Comparison of ENCODE assay signal across 17 mouse cellular contexts in the genomic region with DNA sequence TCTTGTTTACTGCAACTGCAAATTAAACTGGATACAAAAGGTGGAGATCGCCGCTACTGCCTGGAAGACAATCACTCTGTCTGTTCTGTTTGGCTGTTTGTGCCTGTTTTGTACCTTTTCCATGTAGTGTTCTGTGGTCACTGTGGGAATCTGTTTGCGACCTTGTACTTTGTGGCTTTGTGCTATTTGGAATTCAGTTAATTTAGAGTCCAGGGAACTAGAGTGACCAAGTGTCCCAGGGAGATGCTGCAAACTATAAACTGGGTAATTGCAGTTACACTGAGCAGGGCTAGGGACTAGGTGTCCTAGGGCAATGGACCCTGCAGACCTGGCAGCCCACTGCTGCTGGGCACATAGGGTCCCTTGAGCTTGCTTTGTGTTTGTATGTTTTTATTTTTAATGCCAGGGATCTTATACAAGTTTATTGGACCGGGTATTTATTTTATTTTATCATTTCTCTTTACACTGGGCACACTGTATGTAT.
DNase-seq lines count a peak whose midpoint lies in the region; ATAC-seq and TF ChIP-seq lines count a peak whose summit lies in the region.
"Had no signal": no experiment of that assay in that cellular context is flagged by ENCODE, and none has a peak within 500 bp of the region (broad histone marks: within the 10 kb centered on the region; RNA-seq: fewer than 3 reads in every experiment).

No protein-coding gene starts in this region.

- 95% methylated on average over 4 of the region's 4 CpGs for WGBS in heart, embryonic 12.5 days
- WGBS in forebrain, embryonic 16.5 days: 31% methylated on average over 4 of the region's 4 CpGs
- 64% methylated on average over 4 of the region's 4 CpGs for WGBS in hindbrain, postnatal 0 days
- 54% methylated on average over 4 of the region's 4 CpGs for WGBS in neural tube, embryonic 12.5 days

- peaks cover 55% of the 10 kb centered on the region for H3K36me3 ChIP-seq in heart, embryonic 12.5 days
- peaks cover 16% of the 10 kb centered on the region for H3K36me3 ChIP-seq in forebrain, embryonic 16.5 days (ENCODE audit: control insufficient read depth, insufficient read depth)
- H3K36me3 ChIP-seq in hindbrain, postnatal 0 days (ENCODE audit: insufficient read depth, low read length): peaks cover 22% of the 10 kb centered on the region
- peaks cover 34% of the 10 kb centered on the region for H3K36me3 ChIP-seq in neural tube, embryonic 12.5 days

- TF ChIP-seq CTCF in hindbrain, postnatal 0 days (IDR thresholded peaks at IDR 0.05; ENCODE audit: low read depth): no peak

- no peak overlapping the region for H3K9ac ChIP-seq in heart, embryonic 12.5 days
- no peak overlapping the region for H3K9ac ChIP-seq in forebrain, embryonic 16.5 days (replicated peaks; ENCODE audit: low read depth, low read length)
- H3K9ac ChIP-seq in hindbrain, postnatal 0 days (replicated peaks; ENCODE audit: low read length): no peak overlapping the region
- no peak overlapping the region for H3K9ac ChIP-seq in neural tube, embryonic 12.5 days
- H3K9ac ChIP-seq: liver, embryonic 13.5 days had no signal

- H3K9me3 ChIP-seq in heart, embryonic 12.5 days (replicated peaks): no peaks in the 10 kb centered on the region
- no peaks in the 10 kb centered on the region for H3K9me3 ChIP-seq in forebrain, embryonic 16.5 days (ENCODE audit: control insufficient read depth, low read length)
- no peaks in the 10 kb centered on the region for H3K9me3 ChIP-seq in hindbrain, postnatal 0 days (ENCODE audit: low read length)
- H3K9me3 ChIP-seq in neural tube, embryonic 12.5 days: no peaks in the 10 kb centered on the region
- H3K9me3 ChIP-seq: liver, embryonic 13.5 days had no signal

- no peaks in the 10 kb centered on the region for H3K27me3 ChIP-seq in heart, embryonic 12.5 days (replicated peaks)
- H3K27me3 ChIP-seq in forebrain, embryonic 16.5 days (replicated peaks; ENCODE audit: control insufficient read depth, insufficient read depth, low read length): no peaks in the 10 kb centered on the region
- no peaks in the 10 kb centered on the region for H3K27me3 ChIP-seq in hindbrain, postnatal 0 days (ENCODE audit: insufficient read depth, low read length)
- no peaks in the 10 kb centered on the region for H3K27me3 ChIP-seq in neural tube, embryonic 12.5 days (replicated peaks)
- H3K27me3 ChIP-seq: CH12.LX; liver, embryonic 13.5 days had no signal

- H3K4me1 ChIP-seq in heart, embryonic 12.5 days (replicated peaks): peaks cover 24% of the 10 kb centered on the region
- peaks cover 23% of the 10 kb centered on the region for H3K4me1 ChIP-seq in forebrain, embryonic 16.5 days (replicated peaks; ENCODE audit: control insufficient read depth, insufficient read depth, low read length)
- peaks cover 3% of the 10 kb centered on the region; the same call in 1 of the 2 replicates for H3K4me1 ChIP-seq in hindbrain, postnatal 0 days (ENCODE audit: insufficient read depth, low read length)
- peaks cover 43% of the 10 kb centered on the region for H3K4me1 ChIP-seq in neural tube, embryonic 12.5 days

- no peak for ATAC-seq in heart, embryonic 12.5 days (ENCODE audit: insufficient number of reproducible peaks, low FRiP score)
- no peak for ATAC-seq in forebrain, embryonic 16.5 days
- ATAC-seq in hindbrain, postnatal 0 days: peak; percentile 61
- ATAC-seq in neural tube, embryonic 12.5 days (ENCODE audit: low FRiP score, low read depth): peak; percentile 56; the same call in 1 of the 2 replicates

- no peak overlapping the region for H3K4me2 ChIP-seq in heart, embryonic 12.5 days
- peak overlapping the region; percentile 18; the same call in 1 of the 2 replicates for H3K4me2 ChIP-seq in forebrain, embryonic 16.5 days (ENCODE audit: low read length)
- H3K4me2 ChIP-seq in hindbrain, postnatal 0 days (ENCODE audit: low read depth, low read length): no peak overlapping the region
- peak overlapping the region; percentile 37 for H3K4me2 ChIP-seq in neural tube, embryonic 12.5 days (replicated peaks)
- H3K4me2 ChIP-seq: liver, embryonic 13.5 days had no signal

- H3K4me3 ChIP-seq in heart, embryonic 12.5 days: no peak overlapping the region
- no peak overlapping the region for H3K4me3 ChIP-seq in forebrain, embryonic 16.5 days (replicated peaks; ENCODE audit: low read length)
- no peak overlapping the region for H3K4me3 ChIP-seq in hindbrain, postnatal 0 days (ENCODE audit: low read length)
- H3K4me3 ChIP-seq in neural tube, embryonic 12.5 days: no peak overlapping the region
- H3K4me3 ChIP-seq: gastrocnemius, adult 2 months; liver, embryonic 13.5 days had no signal

- DNase-seq in heart, adult 11 months: peak; percentile 71
- DNase-seq in hindbrain, postnatal 0 days (ENCODE audit: low spot score): no peak
- no peak for DNase-seq in yolk sac, embryonic 10.5 days (ENCODE audit: low spot score)
- DNase-seq in kidney, adult 9 months: no peak
- no peak for DNase-seq in adrenal gland, postnatal 10 days
- DNase-seq: cerebellum, postnatal 36 days; gastrocnemius, adult 2 months; heart, postnatal 4 days; kidney, adult 11 months; left cerebral cortex, postnatal 4 days; liver, embryonic 13.5 days; right cerebral cortex, adult 18-20 months; thymus, postnatal 25 days had no signal

- no peak overlapping the region for H3K27ac ChIP-seq in heart, embryonic 12.5 days (ENCODE audit: poor library complexity, severe bottlenecking)
- peak overlapping the region; percentile 73 for H3K27ac ChIP-seq in forebrain, embryonic 16.5 days (ENCODE audit: low read length)
- peak overlapping the region; percentile 73 for H3K27ac ChIP-seq in hindbrain, postnatal 0 days
- peak overlapping the region; percentile 82 for H3K27ac ChIP-seq in neural tube, embryonic 12.5 days
- H3K27ac ChIP-seq: gastrocnemius, adult 2 months; liver, embryonic 13.5 days had no signal

Comparison
In these comparisons a context has a peak if more than half of its experiments do, and no peak if none do; other contexts are left out.
1. ATAC-seq: peak in hindbrain, postnatal 0 days (single experiment) and neural tube, embryonic 12.5 days (single experiment); none in heart, embryonic 12.5 days (single experiment) and forebrain, embryonic 16.5 days (single experiment).
2. H3K4me2 ChIP-seq: peak in forebrain, embryonic 16.5 days (single experiment) and neural tube, embryonic 12.5 days (single experiment); none in heart, embryonic 12.5 days (single experiment) and hindbrain, postnatal 0 days (single experiment).